Mouse (Mus musculus) heart, postnatal 0 days (tissue): ENCODE results near the gene Myo18b.

Source experiments
- CTCF ChIP-seq: IDR thresholded peaks from 2 replicates; pipeline ENCODE4 v1.5.1; 2016; ENCODE audit warnings: antibody characterized with exemption, control low read depth, low read depth
- EP300 ChIP-seq: IDR thresholded peaks from 2 replicates; pipeline ENCODE4 v1.6.1; 2016; ENCODE audit warnings: antibody characterized with exemption, low read depth

- TF ChIP-seq CTCF, result no peak
- no peak for TF ChIP-seq EP300
These were observed 195.4 kb downstream of the Myo18b start for GRCm38 (mm10) chr5:112700794-112701193.
